Mouse (Mus musculus): Measurements from ENCODE around the gene Prkag1.
A peak's percentile ranks its signal among the peaks of the same experiment; 100 is the strongest.

The Prkag1 gene

DNA sequence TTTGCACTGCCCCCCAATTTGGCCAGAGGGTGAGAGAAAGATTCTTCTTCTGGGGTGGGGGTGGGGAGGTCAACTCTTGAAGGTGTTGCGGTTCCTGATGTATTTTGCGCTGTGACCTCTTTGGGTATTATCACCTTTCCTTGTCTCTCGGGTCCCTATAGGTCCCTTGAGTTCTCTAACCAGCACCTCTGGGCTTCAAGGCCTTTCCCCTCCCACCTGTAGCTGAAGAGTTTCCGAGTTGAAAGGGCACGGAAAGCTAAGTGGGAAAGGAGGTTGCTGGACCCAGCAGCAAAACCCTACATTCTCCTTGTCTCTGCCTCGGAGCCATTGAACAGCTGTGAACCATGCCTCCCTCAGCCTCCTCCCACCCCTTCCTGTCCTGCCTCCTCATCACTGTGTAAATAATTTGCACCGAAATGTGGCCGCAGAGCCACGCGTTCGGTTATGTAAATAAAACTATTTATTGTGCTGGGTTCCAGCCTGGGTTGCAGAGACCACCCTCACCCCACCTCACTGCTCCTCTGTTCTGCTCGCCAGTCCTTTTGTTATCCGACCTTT, 38.1 kb downstream of the Prkag1 start:
- no peak for DNase-seq (ENCODE audit: low spot score in 2 of 2)

DNA sequence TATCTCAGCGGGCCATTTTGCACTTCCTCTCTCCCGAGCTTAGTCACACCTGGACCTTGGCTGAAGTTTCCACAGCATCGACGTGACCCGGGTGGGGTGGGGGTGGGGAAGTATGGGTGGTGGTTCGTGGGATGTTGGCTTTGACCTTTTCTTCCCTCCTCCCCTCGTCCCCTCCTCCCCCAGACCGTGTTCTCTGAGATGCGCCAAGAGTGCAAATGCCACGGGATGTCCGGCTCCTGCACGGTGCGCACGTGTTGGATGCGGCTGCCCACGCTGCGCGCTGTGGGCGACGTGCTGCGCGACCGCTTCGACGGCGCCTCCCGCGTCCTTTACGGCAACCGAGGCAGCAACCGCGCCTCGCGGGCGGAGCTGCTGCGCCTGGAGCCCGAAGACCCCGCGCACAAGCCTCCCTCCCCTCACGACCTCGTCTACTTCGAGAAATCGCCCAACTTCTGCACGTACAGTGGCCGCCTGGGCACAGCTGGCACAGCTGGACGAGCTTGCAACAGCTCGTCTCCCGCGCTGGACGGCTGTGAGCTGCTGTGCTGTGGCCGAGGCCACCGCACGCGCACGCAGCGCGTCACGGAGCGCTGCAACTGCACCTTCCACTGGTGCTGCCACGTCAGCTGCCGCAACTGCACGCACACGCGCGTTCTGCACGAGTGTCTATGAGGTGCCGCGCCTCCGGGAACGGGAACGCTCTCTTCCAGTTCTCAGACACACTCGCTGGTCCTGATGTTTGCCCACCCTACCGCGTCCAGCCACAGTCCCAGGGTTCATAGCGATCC, 38.9 kb downstream of the Prkag1 start:
- DNase-seq (ENCODE audit: low spot score in 2 of 2) = peak; percentile 42 to 73

DNA sequence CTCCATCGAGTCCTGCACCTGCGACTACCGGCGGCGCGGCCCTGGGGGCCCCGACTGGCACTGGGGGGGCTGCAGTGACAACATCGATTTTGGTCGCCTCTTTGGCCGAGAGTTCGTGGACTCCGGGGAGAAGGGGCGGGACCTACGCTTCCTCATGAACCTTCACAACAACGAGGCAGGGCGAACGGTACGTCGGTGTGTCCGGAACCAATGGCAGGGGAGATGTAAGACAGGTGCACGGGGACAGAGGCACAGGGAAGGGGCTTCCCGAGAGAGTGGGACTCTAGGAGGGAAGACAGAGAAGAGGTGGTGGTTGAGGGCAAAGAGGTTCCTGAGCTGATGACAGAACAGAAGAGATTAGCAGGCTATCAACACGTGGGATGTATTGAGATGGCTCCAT, 39.5 kb downstream of the Prkag1 start:
- DNase-seq (ENCODE audit: low spot score in 2 of 2) = no peak

DNA sequence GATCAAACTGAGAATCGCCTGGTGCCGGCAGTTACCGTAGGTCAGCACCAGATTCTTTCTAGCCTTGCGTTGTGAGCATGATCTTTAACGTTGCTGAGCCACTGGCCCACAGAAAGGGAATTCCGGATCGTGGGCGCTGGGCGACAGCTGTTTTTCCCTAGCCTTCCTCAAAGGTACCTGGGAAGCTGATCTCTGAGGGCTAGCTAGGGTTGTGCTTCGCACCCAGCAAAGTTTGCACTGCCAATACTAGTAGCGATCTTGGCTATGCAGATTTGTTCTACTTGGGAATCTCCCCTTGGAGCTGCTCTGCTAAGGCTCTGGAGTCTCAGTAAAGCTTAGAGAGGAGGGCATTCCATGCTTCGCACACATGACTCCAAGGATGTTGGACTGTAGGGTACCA, 40.1 kb downstream of the Prkag1 start:
- no peak for DNase-seq (ENCODE audit: low spot score in 2 of 2)

DNA sequence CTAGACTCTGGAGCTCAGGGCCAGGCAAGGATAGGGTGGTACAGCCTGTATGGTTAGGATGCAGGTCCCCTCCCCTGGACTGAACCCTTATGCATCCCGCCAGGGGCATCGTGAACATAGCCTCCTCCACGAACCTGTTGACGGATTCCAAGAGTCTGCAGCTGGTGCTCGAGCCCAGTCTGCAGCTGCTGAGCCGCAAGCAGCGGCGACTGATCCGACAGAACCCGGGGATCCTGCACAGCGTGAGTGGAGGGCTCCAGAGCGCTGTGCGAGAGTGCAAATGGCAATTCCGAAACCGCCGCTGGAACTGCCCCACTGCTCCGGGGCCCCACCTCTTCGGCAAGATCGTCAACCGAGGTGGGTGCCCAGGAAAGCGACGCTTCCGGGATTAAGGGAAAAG, 40.6 kb downstream of the Prkag1 start:
- no peak for DNase-seq (ENCODE audit: low spot score in 2 of 2)

DNA sequence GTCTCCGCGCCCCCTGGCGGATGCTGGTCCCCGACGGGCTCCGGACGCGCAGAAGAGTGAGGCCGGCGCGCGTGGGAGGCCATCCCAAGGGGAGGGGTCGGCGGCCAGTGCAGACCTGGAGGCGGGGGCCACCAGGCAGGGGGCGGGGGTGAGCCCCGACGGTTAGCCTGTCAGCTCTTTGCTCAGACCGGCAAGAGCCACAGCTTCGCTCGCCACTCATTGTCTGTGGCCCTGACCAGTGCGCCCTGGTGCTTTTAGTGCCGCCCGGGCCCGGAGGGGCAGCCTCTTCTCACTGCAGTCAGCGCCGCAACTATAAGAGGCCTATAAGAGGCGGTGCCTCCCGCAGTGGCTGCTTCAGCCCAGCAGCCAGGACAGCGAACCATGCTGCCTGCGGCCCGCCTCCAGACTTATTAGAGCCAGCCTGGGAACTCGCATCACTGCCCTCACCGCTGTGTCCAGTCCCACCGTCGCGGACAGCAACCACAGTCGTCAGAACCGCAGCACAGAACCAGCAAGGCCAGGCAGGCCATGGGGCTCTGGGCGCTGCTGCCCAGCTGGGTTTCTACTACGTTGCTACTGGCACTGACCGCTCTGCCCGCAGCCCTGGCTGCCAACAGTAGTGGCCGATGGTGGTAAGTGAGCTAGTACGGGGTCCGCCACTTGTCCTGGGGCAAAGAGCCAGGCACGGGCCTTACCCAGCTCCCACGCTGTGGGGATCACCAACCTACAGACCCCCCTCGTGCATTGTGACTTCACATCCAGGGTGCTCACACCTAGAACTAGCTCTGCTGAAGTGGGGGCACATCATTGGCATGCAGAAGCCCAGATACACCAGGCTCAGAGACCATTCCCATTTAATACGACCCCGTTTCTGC, 41.4 kb downstream of the Prkag1 start, which contains the start of gene Wnt1:
TSS of gene Wnt1 (plus strand) at position 197 of the 875 bp plus-strand sequence.
- no peak for DNase-seq (ENCODE audit: low spot score in 2 of 2)

DNA sequence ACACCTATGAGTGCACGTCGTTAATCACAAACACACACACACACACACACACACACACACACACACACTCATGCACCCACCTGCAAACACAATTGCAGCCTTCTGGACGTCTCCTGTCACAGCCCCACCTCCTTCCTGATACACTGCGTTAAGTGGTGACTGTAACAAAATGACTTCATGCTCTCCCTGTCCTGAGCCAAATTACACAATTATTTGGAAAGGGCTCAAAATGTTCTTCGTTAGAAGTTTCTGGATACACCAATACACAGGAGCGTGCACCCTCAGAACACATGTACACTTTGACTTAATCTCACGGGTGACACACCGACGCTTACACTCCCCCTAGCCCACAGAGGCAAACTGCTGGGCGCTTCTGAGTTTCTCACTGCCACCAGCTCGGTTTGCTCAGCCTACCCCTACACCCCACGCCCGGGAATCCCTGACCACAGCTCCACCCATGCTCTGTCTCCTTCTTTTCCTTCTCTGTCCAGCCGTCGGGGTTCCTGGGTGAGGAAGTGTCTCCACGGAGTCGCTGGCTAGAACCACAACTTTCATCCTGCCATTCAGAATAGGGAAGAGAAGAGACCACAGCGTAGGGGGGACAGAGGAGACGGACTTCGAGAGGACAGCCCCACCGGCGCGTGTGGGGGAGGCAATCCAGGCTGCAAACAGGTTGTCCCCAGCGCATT, 42.2 kb downstream of the Prkag1 start:
- DNase-seq (ENCODE audit: low spot score in 2 of 2) = no peak

DNA sequence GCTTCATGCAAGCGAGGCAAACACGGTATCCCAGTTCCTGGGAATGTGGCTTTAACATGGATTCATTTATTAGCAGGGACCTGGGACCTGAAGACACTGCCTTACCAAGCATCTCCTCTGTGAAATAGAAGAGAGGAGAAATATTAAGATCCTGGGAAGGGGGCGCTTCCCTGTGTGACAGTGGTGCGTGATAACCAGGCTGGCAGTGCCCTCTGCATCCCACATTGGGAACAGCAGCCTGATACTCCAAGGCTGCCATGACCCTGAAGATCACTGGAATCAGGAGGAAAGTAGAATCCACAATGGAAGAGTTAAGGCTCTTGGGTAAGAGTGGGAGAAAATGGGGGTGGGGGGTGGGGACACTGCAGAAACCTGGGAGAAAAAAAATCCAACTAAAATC, 43.4 kb downstream of the Prkag1 start:
- no peak for DNase-seq (ENCODE audit: low spot score in 2 of 2)

DNA sequence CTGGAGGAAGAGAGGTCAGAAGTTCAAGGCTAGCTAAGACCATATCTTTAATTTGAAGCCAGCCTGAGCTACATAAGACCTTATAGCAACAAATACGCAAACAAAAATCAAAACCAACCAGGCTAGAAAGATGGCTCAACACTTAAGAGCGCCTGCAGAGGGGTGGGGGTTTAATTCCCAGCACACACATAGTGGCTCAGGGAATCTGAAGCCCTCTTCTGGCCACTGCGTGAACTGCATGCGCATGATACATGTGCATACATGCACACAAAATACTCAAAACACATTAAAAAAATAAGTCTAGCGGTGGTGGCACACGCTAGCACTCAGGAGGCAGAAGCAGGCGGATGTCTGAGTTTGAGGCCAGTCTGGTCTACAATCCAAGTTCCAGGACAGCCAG, 45.6 kb downstream of the Prkag1 start:
- DNase-seq (ENCODE audit: low spot score in 2 of 2) = no peak

DNA sequence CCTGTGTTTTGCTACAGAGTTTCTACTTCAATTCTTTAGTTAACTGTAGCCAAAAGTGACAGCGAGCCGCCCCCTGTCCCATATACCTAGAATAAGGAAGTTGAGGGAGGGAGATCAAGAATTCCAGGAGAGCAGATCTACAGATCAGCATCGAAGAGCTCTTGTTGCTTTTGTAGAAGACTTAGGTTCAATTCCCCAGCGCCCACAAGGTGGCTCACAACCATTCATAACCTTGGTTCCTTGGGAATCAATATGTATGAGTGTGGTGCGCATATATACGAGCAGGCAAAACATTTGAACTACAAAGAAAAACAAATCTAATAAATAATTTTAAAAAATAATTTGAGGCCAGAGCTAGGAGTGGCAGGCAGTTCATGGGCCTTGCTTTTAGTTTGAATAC, 50.2 kb downstream of the Prkag1 start:
- DNase-seq (ENCODE audit: low spot score in 2 of 2) = no peak

DNA sequence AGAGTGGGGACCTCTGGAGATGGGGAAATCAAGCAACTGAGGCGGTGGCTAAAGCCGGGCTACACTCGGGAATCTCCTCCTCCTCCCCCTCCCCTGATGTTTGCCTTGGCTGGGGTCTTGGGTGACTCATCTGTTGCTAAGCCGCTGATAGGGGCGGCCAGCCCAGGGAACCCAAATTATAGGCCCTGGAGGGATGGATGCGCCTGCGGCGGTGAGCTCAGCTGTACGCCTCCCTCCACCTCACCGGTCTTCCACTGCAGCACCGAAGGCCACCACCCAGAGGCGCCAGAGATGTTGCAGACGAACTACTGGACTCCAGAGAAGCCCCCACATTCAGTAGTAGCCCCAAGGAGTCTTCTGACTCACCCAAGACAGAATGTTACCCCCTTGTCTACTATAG, 50.7 kb downstream of the Prkag1 start:
- no peak for DNase-seq (ENCODE audit: low spot score in 2 of 2)

DNA sequence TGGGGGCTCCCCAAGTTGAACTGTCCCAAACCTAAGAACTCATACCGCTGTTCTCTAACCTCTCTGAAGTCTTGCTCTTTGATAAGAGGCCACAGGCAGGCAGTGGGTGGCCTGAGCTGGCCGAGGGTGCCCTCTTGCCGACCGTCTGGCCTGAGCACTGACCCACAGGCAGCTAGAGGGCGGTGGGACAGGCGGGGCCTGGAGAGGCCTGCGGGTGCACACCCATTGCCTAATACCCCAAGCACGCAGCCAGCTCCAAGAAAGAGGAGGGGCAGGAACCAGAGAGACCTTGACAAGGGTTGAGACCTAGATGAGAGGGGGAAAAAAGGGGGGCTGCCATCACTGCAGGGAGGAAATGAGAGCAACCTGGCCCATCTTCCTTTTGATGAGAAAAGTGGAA, 51.2 kb downstream of the Prkag1 start:
- DNase-seq (ENCODE audit: low spot score in 2 of 2) = no peak

DNA sequence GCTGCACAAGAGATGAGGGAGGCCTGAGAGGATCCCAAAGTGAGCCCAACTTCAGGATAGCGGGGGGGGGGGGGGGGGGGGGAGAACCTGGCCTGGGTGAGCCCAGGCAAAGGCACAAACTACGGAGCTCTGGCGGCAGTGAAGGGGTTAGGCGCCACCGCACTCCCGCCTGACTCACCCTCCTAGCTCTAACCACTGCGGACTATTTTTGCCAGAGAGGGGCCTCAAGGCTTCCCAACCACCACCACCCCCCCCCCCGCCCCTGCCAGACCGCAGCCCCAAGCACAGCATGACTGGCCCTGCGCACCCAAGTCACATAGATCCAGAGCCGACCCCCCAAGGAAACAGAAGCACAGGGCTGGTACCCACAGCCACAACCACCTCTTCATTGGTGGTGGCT, 52.5 kb downstream of the Prkag1 start:
- no peak for DNase-seq (ENCODE audit: low spot score in 2 of 2)

DNA sequence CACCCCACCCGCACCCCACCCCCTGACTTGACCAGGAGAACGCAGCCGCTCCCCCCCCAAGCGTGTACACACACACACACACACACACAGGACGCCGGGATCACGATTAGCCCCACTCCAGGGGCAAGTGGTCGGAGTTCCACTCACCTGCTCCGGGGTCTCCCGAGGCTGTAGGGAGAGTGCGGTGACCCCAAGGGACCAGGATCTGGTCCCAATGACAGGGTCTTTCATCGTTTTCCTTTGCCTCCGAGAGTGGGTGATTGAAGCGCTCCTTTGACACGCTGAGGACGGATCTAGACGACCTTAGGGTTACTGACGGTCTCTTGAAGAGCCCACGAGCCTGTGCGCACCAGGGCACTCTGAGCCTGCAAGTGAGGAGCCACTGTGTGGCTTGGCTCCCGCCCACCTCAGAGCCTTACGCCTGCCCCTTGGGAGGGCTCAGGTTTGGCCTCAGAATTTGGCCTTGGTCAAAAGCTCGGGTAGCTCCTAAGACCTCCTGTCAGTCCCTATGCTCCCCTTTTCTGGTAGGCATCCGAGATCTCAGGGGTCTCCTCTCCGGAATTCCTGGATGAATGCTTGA, 53.0 kb downstream of the Prkag1 start:
- no peak for DNase-seq (ENCODE audit: low spot score in 2 of 2)

DNA sequence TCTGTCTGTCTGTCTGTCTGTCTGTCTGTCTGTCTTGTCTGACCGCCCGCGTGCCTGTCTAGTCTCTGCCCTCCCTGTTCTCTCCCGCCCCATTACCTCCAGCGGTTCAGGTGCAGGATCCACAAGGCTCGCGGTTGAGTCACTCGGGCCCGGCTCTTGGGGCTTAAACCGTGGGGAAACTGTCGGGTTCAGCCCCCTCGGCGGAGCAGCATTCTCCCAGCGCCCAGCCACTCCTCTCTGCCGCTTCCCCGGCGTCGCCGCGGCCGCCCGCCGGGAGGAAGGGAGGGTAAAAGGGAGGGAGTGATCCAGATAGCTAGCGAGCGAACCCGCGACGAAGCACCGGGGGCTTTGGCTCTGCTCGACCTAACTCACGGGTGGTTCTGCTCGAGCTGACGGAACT, 53.6 kb downstream of the Prkag1 start, which contains the start of gene Wnt10b:
TSS of gene Wnt10b (minus strand) at position 389 of the 400 bp plus-strand sequence.
- DNase-seq (ENCODE audit: low spot score in 2 of 2) = no peak

DNA sequence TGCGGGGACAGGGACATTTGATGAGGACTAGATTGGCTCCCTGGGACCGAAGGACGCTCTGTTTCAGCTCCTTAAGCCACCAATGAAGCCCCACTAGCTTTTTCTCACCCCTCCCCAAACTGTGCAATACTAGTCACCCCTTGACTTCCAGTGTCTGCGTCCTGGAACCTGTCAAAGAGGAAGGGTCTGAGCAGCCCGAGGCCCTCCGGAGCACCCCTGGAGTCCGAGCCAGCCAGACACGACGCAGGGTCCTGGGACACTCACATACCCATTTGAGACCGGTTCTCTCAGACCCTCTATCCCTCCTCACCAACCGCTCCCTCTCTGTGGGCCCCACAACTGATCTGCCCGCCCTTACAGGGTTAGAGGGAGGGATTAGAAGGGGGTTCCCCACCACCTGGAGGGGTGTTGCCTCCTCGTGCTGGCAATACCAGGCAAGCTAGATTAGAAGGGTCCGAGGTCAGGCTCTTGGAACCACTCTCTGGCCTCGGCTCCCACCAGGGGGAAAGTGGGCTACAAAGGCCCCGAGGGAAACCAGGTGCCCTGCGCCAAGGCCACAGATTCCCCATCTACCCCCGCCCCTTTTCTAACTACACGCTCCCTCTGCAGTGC, 54.2 kb downstream of the Prkag1 start:
- no peak for DNase-seq (ENCODE audit: low spot score in 2 of 2)

DNA sequence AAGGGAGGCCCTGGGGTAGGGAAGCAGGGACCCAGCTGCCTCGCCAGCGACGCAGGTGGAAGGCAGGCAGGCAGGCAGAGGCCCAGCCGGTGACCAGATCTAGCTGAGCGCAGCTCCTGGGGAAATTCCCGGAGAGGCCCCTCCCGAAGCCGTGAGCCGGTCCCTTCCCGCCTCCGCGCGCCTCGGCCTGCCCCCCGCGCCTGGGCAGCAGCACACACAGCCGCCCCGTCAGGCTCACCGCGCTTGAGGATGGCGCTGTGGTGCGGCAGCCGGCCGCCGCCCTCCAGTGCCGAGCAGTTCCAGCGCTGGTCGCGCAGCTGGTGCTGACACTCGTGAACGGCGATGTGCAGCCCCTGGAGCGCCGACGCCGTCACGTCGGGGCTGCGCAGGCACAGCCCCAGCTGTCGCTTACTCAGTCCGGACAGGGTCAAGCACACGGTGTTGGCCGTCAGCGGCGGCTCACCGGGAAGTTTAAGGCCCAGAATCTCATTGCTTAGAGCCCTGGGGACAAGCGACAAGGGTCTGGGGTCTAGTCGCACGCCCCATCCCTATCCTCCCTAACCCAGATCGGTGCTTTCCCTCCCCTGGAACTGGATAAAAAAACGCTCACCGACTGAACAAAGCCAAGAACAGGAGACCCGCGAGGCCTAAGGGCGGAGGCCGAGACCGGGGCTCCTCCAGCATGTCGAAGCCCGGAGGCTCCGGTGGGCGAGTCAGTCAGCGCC, 54.9 kb downstream of the Prkag1 start:
- no peak for DNase-seq (ENCODE audit: low spot score in 2 of 2)

DNA sequence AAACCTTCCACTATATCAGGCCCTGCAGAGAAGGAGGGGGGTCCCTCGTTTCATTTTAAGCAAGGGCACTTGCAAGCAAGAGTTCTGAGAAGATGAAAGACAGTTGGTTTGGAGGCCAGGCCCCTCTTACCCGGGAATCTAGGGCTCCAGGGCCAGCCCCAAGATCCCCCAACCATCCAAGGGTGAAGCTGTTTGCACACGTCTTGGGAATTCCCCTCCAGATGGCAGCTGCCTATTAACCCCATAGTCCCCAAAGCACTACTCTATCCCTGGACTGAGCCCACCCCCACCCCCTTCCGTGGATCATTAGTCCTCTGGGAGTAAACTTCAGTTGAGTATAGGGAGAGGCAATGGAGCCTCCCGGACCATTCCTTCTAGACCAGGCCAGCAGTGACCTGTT, 55.8 kb downstream of the Prkag1 start:
- no peak for DNase-seq (ENCODE audit: low spot score in 2 of 2)

DNA sequence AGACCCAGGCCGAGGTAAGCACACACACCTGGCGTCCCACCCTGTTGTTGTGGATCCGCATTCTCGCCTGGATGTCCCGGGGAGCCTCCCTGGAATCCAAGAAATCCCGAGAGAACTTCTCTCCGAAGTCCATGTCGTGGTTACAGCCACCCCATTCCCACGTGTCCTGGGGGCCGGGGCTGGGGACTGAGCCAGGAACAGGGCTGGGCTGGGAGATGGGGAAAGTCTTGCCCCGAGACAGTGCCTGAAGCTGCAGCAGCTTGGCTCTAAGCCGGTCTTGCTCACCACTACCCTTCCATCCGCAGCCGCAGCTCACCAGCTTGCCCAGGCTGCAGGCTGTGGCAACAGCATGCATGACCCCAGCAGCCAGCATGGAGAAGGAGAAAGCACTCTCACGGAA, 57.2 kb downstream of the Prkag1 start:
- DNase-seq (ENCODE audit: low spot score in 2 of 2) = no peak

DNA sequence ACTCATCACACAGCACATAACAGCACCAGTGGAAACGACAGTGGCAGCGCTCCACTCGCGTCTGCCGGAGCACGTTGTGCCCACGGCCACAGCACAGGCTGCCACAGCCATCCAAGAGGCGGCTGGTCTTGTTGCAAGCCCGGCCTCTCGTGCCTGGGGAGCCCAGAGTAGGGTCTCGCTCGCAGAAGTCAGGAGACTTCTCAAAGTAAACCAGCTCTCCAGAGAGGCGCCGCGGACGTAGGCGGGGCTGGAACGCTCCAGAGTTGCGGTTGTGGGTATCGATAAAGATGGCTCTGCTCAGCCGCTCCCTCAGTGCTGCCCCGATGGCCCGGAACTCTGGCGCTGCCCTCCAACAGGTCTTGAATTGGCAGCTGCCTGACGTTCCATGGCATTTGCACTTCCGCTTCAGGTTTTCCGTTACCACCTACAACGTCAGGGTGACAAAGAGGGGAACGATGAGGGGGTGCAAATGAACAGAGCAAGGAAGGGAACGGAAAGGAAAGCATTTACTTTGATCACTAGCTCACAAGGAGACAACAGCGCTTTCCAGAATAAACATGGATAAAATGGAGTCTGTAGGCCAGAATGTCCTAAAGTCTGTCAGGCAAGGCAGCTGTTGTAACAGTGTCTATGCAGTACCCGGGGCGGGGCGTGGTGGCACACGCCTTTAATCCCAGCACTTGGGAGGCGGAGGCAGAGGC, 58.7 kb downstream of the Prkag1 start:
- DNase-seq (ENCODE audit: low spot score in 2 of 2) = no peak

Data from frontal cortex, postnatal 36 days (tissue).